In the genomic region with DNA sequence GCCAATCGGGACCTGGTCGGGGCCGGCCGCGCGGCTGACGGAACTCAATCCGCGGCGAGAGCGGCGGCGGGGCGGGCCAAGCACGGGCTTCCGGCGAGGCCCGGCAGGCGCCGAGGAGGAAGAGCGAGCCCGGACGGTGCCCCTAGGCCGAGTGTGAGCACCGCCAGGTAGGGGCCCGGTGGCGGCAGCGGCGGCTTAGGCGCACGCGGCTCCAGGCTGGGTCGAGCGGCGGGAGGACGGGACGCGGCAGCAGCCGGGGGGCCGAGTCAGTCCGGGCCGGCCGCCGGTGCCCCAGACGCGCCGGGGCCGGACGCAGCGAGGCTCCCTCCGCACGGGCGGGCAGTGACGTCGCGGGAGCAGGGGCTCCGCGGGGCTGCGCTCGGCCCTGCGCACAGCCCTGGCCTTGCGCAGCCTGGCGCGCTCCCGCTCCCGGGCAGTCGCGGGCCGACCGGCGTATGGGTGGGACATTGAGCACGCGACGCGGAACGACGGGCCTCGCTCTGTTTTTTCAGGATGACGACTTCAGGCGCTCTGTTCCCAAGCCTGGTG, we compare ENCODE assay signal across 8 mouse cellular contexts. TPM values are rescaled to one million over a fixed set of nuclear protein-coding genes. Genes with fewer than 3 reads are reported as not detected.
DNase-seq lines count a peak whose midpoint lies in the region; ATAC-seq and TF ChIP-seq lines count a peak whose summit lies in the region.

No protein-coding gene starts in this region.

- no peak for TF ChIP-seq EP300 in lung, postnatal 0 days (IDR thresholded peaks at IDR 0.05)

- H3K27ac ChIP-seq in lung, embryonic 14.5 days (ENCODE audit: low read depth): peak overlapping the region; percentile 90; the same call in 1 of the 2 replicates
- peak overlapping the region; percentile 84 for H3K27ac ChIP-seq in forebrain, embryonic 16.5 days (ENCODE audit: low read length)
- H3K27ac ChIP-seq in lung, postnatal 0 days (ENCODE audit: low read length): peak overlapping the region; percentile 96

- no peaks in the 10 kb centered on the region for H3K27me3 ChIP-seq in lung, embryonic 14.5 days (ENCODE audit: insufficient read depth, low read length)
- no peaks in the 10 kb centered on the region for H3K27me3 ChIP-seq in forebrain, embryonic 16.5 days (replicated peaks; ENCODE audit: control insufficient read depth, insufficient read depth, low read length)
- H3K27me3 ChIP-seq in lung, postnatal 0 days (replicated peaks; ENCODE audit: insufficient read depth, low read length): no peaks in the 10 kb centered on the region

- DNase-seq in adrenal gland, postnatal 14 days: peak; percentile 81
- no peak for DNase-seq in adrenal gland, postnatal 25 days
- peak; percentile 60 for DNase-seq in lung, embryonic 14.5 days
- DNase-seq in lung, postnatal 36 days: no peak
- peak; percentile 76 for DNase-seq in lung, postnatal 0 days (ENCODE audit: low spot score)
- DNase-seq in cerebellum, adult 9-11 months: no peak
- no peak for DNase-seq in layer of hippocampus, postnatal 10 days (ENCODE audit: low spot score in 2 of 2)

- WGBS in lung, embryonic 14.5 days: under 1% methylated on average over 76 of the region's 80 CpGs
- under 1% methylated on average over 64 of the region's 80 CpGs for WGBS in forebrain, embryonic 16.5 days
- WGBS in lung, postnatal 0 days: under 1% methylated on average over 50 of the region's 80 CpGs

- ATAC-seq in lung, embryonic 14.5 days (ENCODE audit: insufficient read depth): peak; percentile 67
- ATAC-seq in forebrain, embryonic 16.5 days: peak; percentile 56
- ATAC-seq in lung, postnatal 0 days: peak; percentile 74

- H3K9ac ChIP-seq in lung, embryonic 14.5 days: peak overlapping the region; percentile 95
- H3K9ac ChIP-seq in forebrain, embryonic 16.5 days (replicated peaks; ENCODE audit: low read depth, low read length): peak overlapping the region; percentile 90
- peak overlapping the region; percentile 95 for H3K9ac ChIP-seq in lung, postnatal 0 days (replicated peaks; ENCODE audit: low read depth)

- H3K4me2 ChIP-seq in lung, embryonic 14.5 days: peak overlapping the region; percentile 99
- H3K4me2 ChIP-seq in forebrain, embryonic 16.5 days (ENCODE audit: low read length): peak overlapping the region; percentile 99
- peak overlapping the region; percentile 75 for H3K4me2 ChIP-seq in lung, postnatal 0 days (replicated peaks; ENCODE audit: low read depth, low read length)

- H3K9me3 ChIP-seq in lung, embryonic 14.5 days (ENCODE audit: low read depth, low read length): no peaks in the 10 kb centered on the region
- H3K9me3 ChIP-seq in forebrain, embryonic 16.5 days (ENCODE audit: control insufficient read depth, low read length): no peaks in the 10 kb centered on the region
- H3K9me3 ChIP-seq in lung, postnatal 0 days (ENCODE audit: low read length): no peaks in the 10 kb centered on the region

- H3K4me1 ChIP-seq in lung, embryonic 14.5 days (ENCODE audit: insufficient read depth): peaks cover 16% of the 10 kb centered on the region
- peaks cover 19% of the 10 kb centered on the region for H3K4me1 ChIP-seq in forebrain, embryonic 16.5 days (replicated peaks; ENCODE audit: control insufficient read depth, insufficient read depth, low read length)
- peaks cover 7% of the 10 kb centered on the region; the same call in 1 of the 2 replicates for H3K4me1 ChIP-seq in lung, postnatal 0 days (ENCODE audit: insufficient read depth, low read depth, low read length)

- no peak for TF ChIP-seq CTCF in lung, embryonic 14.5 days (IDR thresholded peaks at IDR 0.05; ENCODE audit: low read depth)
- no peak for TF ChIP-seq CTCF in lung, postnatal 0 days (IDR thresholded peaks at IDR 0.05)

- peak overlapping the region; percentile 96 for H3K4me3 ChIP-seq in lung, embryonic 14.5 days (ENCODE audit: low read depth, low read length)
- peak overlapping the region; percentile 87 for H3K4me3 ChIP-seq in forebrain, embryonic 16.5 days (replicated peaks; ENCODE audit: low read length)
- peak overlapping the region; percentile 98 for H3K4me3 ChIP-seq in lung, postnatal 0 days (ENCODE audit: low read depth, low read length)

- peaks cover 38% of the 10 kb centered on the region for H3K36me3 ChIP-seq in lung, embryonic 14.5 days (ENCODE audit: insufficient read depth)
- peaks cover 10% of the 10 kb centered on the region for H3K36me3 ChIP-seq in forebrain, embryonic 16.5 days (ENCODE audit: control insufficient read depth, insufficient read depth)
- H3K36me3 ChIP-seq in lung, postnatal 0 days (ENCODE audit: insufficient read depth, low read length): peaks cover 15% of the 10 kb centered on the region

RNA-seq across cellular contexts. Expression of a gene that starts 0.3 kb away (rescaled TPM):
- 126 and 130 TPM in 2 replicates for total RNA-seq in adrenal gland, postnatal 14 days (2021)
- total RNA-seq in adrenal gland, postnatal 25 days (2021): 132 and 145 TPM in 2 replicates
- 160 and 163 TPM in 2 replicates for polyA plus RNA-seq in lung, embryonic 14.5 days (2014; fragmentation: Nextera tagmentation; extraction: Ambion mirVana)
- polyA plus RNA-seq in forebrain, embryonic 16.5 days (2015; fragmentation: Nextera tagmentation; extraction: Ambion mirVana): 189 and 202 TPM in 2 replicates
- 119 and 136 TPM in 2 replicates for polyA plus RNA-seq in lung, postnatal 0 days (2015; fragmentation: Nextera tagmentation; extraction: Ambion mirVana)
- total RNA-seq in layer of hippocampus, postnatal 10 days (2021): 100 to 1,000 TPM; 107 to 117 TPM

RNA-seq across cellular contexts. Expression of a gene that starts 52.5 kb away (rescaled TPM):
- total RNA-seq in adrenal gland, postnatal 14 days (2021): 36.1 and 36.2 TPM in 2 replicates
- total RNA-seq in adrenal gland, postnatal 25 days (2021): 47.2 and 48.9 TPM in 2 replicates
- 30.9 and 31.1 TPM in 2 replicates for polyA plus RNA-seq in lung, embryonic 14.5 days (2014; fragmentation: Nextera tagmentation; extraction: Ambion mirVana)
- 72.3 and 73.3 TPM in 2 replicates for polyA plus RNA-seq in forebrain, embryonic 16.5 days (2015; fragmentation: Nextera tagmentation; extraction: Ambion mirVana)
- polyA plus RNA-seq in lung, postnatal 0 days (2015; fragmentation: Nextera tagmentation; extraction: Ambion mirVana): 35.3 and 36.1 TPM in 2 replicates
- 10 to 100 TPM; 53.2 to 54.4 TPM for total RNA-seq in layer of hippocampus, postnatal 10 days (2021)

RNA-seq across cellular contexts. Expression of a gene that starts 54.1 kb away (rescaled TPM):
- 48.7 and 55.1 TPM in 2 replicates for total RNA-seq in adrenal gland, postnatal 14 days (2021)
- 29.3 and 38.0 TPM in 2 replicates for total RNA-seq in adrenal gland, postnatal 25 days (2021)
- polyA plus RNA-seq in lung, embryonic 14.5 days (2014; fragmentation: Nextera tagmentation; extraction: Ambion mirVana): 95.0 and 95.1 TPM in 2 replicates
- 3.0 and 3.2 TPM in 2 replicates for polyA plus RNA-seq in forebrain, embryonic 16.5 days (2015; fragmentation: Nextera tagmentation; extraction: Ambion mirVana)
- 83.7 and 85.3 TPM in 2 replicates for polyA plus RNA-seq in lung, postnatal 0 days (2015; fragmentation: Nextera tagmentation; extraction: Ambion mirVana)
- 1 to 10 TPM; 8.1 to 9.6 TPM for total RNA-seq in layer of hippocampus, postnatal 10 days (2021)

Comparison
In these comparisons a context has a peak if more than half of its experiments do, and no peak if none do; other contexts are left out.
1. DNase-seq: peak in adrenal gland, postnatal 14 days (single experiment), lung, embryonic 14.5 days (single experiment) and lung, postnatal 0 days (single experiment); none in adrenal gland, postnatal 25 days (single experiment), lung, postnatal 36 days (single experiment), cerebellum, adult 9-11 months (single experiment) and layer of hippocampus, postnatal 10 days (0 of 2).
2. Peak in every context shown above with its lines, with median percentiles within 50 percentile points of each other: ATAC-seq, H3K27ac ChIP-seq, H3K4me2 ChIP-seq, H3K4me3 ChIP-seq and H3K9ac ChIP-seq.